Mouse (Mus musculus) embryonic facial prominence, embryonic 12.5 days (tissue): ENCODE measurements around the gene Aif1. TPM values are rescaled to one million over a fixed set of nuclear protein-coding genes. Genes with fewer than 3 reads are reported as not detected.

Source experiments
- ATAC-seq: fragments of 200-750 bp; cut with Nextera tagmentation; 2 replicates; pipeline ENCODE4 v1.8.0; 2017; ENCODE audit not compliant: insufficient number of reproducible peaks, insufficient read depth, low FRiP score, low TSS enrichment
- H3K27ac ChIP-seq: fragments of 300-500 bp; sonication (generic); 2 replicates; pipeline ENCODE4 v1.5.1; 2016; ENCODE audit warnings: mild to moderate bottlenecking
- H3K27me3 ChIP-seq: fragments of 300-500 bp; sonication (generic); 2 replicates; pipeline ENCODE4 v1.6.1; 2016; ENCODE audit warnings: mild to moderate bottlenecking, moderate library complexity
- H3K36me3 ChIP-seq: fragments of 300-500 bp; sonication (generic); 2 replicates; pipeline ENCODE4 v1.6.1; 2016; ENCODE audit warnings: mild to moderate bottlenecking
- H3K4me1 ChIP-seq: fragments of 300-500 bp; sonication (generic); 2 replicates; pipeline ENCODE4 v1.6.1; 2016
- H3K4me2 ChIP-seq: fragments of 300-500 bp; sonication (generic); replicated peaks from 2 replicates; pipeline ENCODE4 v1.6.1; 2016; ENCODE audit warnings: mild to moderate bottlenecking, moderate library complexity
- H3K4me3 ChIP-seq: fragments of 300-500 bp; sonication (generic); 2 replicates; pipeline ENCODE4 v1.5.1; 2016; ENCODE audit warnings: mild to moderate bottlenecking
- H3K9ac ChIP-seq: fragments of 300-500 bp; sonication (generic); 2 replicates; pipeline ENCODE4 v1.6.1; 2016; ENCODE audit warnings: mild to moderate bottlenecking, moderate library complexity
- H3K9me3 ChIP-seq: fragments of 300-500 bp; sonication (generic); 2 replicates; pipeline ENCODE4 v1.6.1; 2016; ENCODE audit warnings: mild to moderate bottlenecking, moderate library complexity
- WGBS: fragments of 180-500 bp; shearing (Covaris S2); methylation state at CpG from one replicate; pipeline ENCODE4 v1.1.7; 2016; 5-methylcytosine and 5-hydroxymethylcytosine counted together
- microRNA-seq: library from miRNA; unstranded; fragments of <30 nt; microRNA quantifications from one replicate; pipeline ENCODE4, GENCODE M21; 2017
- polyA plus RNA-seq: library from polyadenylated mRNA; unstranded; fragments of >200 nt; fragmentation: Nextera tagmentation; extraction: Ambion mirVana; gene quantifications from 2 replicates; pipeline ENCODE4 v1.2.1, GENCODE M21; 2016

Aif1 gene
- polyA plus RNA-seq, 1 experiment from 2014 or later: 7.0 TPM

- WGBS: under 1% methylated on average over 19 of the region's 19 CpGs
- Histone ChIP-seq H3K27me3 (no peaks in the 10 kb centered on the region), H3K4me2 (peak within 1 kb of the TSS; percentile 90), H3K4me1 (peaks cover 21% of the 10 kb centered on the region), H3K36me3 (peaks cover 34% of the 10 kb centered on the region), H3K9me3 (no peaks in the 10 kb centered on the region), H3K4me3 (peak within 1 kb of the TSS; percentile 95), H3K9ac (peak within 1 kb of the TSS; percentile 95), H3K27ac (peak within 1 kb of the TSS; percentile 92)
- ATAC-seq: peak; percentile 32
Observed at GRCm38 (mm10) chr17:35121871-35122303, 54.0 kb downstream of the Aif1 start, which contains the start of gene Csnk2b. TSS of gene Csnk2b (minus strand) at chr17:35122053.

GRCm38 (mm10) chr17:35121143-35121799 lies 54.6 kb downstream of the Aif1 start, which contains the start of gene Gpank1:
TSS of gene Gpank1 (plus strand) at chr17:35121455.
- H3K27ac ChIP-seq: peak within 1 kb of the TSS; percentile 92
- peaks cover 38% of the 10 kb centered on the region for H3K36me3 ChIP-seq
- peak; percentile 94 for ATAC-seq
- no peaks in the 10 kb centered on the region for H3K27me3 ChIP-seq
- peak within 1 kb of the TSS; percentile 95 for H3K4me3 ChIP-seq
- peaks cover 16% of the 10 kb centered on the region for H3K4me1 ChIP-seq
- H3K4me2 ChIP-seq: peak within 1 kb of the TSS; percentile 90
- no peaks in the 10 kb centered on the region for H3K9me3 ChIP-seq
- WGBS: under 1% methylated on average over 50 of the region's 50 CpGs
- peak within 1 kb of the TSS; percentile 95 for H3K9ac ChIP-seq

Small RNA genes within 50 kb of the gene (microRNA-seq; reads per million reads assigned to microRNA genes)
- gene Mir6973a: not detected
- gene Mir6974: not detected

Other genes starting within 250 kb of the Aif1 start
- gene Neu1, start 244.8 kb downstream of the Aif1 start, polyA plus RNA-seq: 19.2 and 20.8 TPM in 2 replicates
- gene Hspa1b, start 216.8 kb downstream of the Aif1 start, polyA plus RNA-seq: 0.33 and 0.36 TPM in 2 replicates
- not detected in 2 replicates for gene Gm20481, start 206.2 kb downstream of the Aif1 start, polyA plus RNA-seq
- 4.2 and 4.9 TPM in 2 replicates for gene Hspa1a, start 203.9 kb downstream of the Aif1 start, polyA plus RNA-seq
- 0.84 and 0.99 TPM in 2 replicates for gene Hspa1l, start 203.4 kb downstream of the Aif1 start, polyA plus RNA-seq
- gene Lsm2, start 194.2 kb downstream of the Aif1 start, polyA plus RNA-seq: 212 and 230 TPM in 2 replicates
- gene Vars, start 175.1 kb downstream of the Aif1 start, polyA plus RNA-seq: 150 and 160 TPM in 2 replicates
- 0.20 and 0.25 TPM in 2 replicates for gene Vwa7, start 159.5 kb downstream of the Aif1 start, polyA plus RNA-seq
- 8.7 and 9.5 TPM in 2 replicates for gene Sapcd1, start 148.1 kb downstream of the Aif1 start, polyA plus RNA-seq
- gene Msh5, start 129.3 kb downstream of the Aif1 start, polyA plus RNA-seq: 3.7 and 4.2 TPM in 2 replicates
- gene Clic1, start 126.1 kb downstream of the Aif1 start, polyA plus RNA-seq: 205 and 211 TPM in 2 replicates
- gene Ddah2, start 117.0 kb downstream of the Aif1 start, polyA plus RNA-seq: 471 and 492 TPM in 2 replicates
- not detected in 2 replicates for gene Ly6g6c, start 110.7 kb downstream of the Aif1 start, polyA plus RNA-seq
- 0.61 and 0.99 TPM in 2 replicates for gene Mpig6b, start 109.9 kb downstream of the Aif1 start, polyA plus RNA-seq
- gene Ly6g6e, start 99.2 kb downstream of the Aif1 start, polyA plus RNA-seq: 1.1 and 1.3 TPM in 2 replicates
- gene Ly6g6d, start 98.0 kb downstream of the Aif1 start, polyA plus RNA-seq: 0.68 TPM in 1 of 2 replicates, not detected in the other
- gene Ly6g6f, start 90.5 kb downstream of the Aif1 start, polyA plus RNA-seq: 0.27 and 0.65 TPM in 2 replicates
- gene Abhd16a, start 86.8 kb downstream of the Aif1 start, polyA plus RNA-seq: 83.3 and 86.7 TPM in 2 replicates
- gene Ly6g5c, start 67.8 kb downstream of the Aif1 start, polyA plus RNA-seq: not detected in 2 replicates
- gene Ly6g5b, start 60.6 kb downstream of the Aif1 start, polyA plus RNA-seq: 0.82 and 1.0 TPM in 2 replicates
- gene Gpank1, start 54.6 kb downstream of the Aif1 start, polyA plus RNA-seq: 22.4 and 25.5 TPM in 2 replicates
- gene Csnk2b, start 54.0 kb downstream of the Aif1 start, polyA plus RNA-seq: 254 and 259 TPM in 2 replicates
- 9.3 and 10.7 TPM in 2 replicates for gene D17H6S53E, start 49.7 kb downstream of the Aif1 start, polyA plus RNA-seq
- 0.46 and 0.49 TPM in 2 replicates for gene Apom, start 44.0 kb downstream of the Aif1 start, polyA plus RNA-seq
- 73.3 and 74.0 TPM in 2 replicates for gene Bag6, start 40.9 kb downstream of the Aif1 start, polyA plus RNA-seq
- 225 and 230 TPM in 2 replicates for gene Prrc2a, start 11.2 kb downstream of the Aif1 start, polyA plus RNA-seq
- gene Lst1, start 12.4 kb upstream of the Aif1 start, polyA plus RNA-seq: 5.9 and 7.7 TPM in 2 replicates
- gene Ltb, start 18.4 kb upstream of the Aif1 start, polyA plus RNA-seq: 0.95 and 0.98 TPM in 2 replicates
- gene Tnf, start 25.9 kb upstream of the Aif1 start, polyA plus RNA-seq: 0.15 and 0.25 TPM in 2 replicates
- gene Lta, start 29.3 kb upstream of the Aif1 start, polyA plus RNA-seq: 0.22 and 0.27 TPM in 2 replicates
- gene Gm16181, start 44.8 kb upstream of the Aif1 start, polyA plus RNA-seq: 1.0 TPM in 1 of 2 replicates, not detected in the other
- gene Atp6v1g2, start 57.6 kb upstream of the Aif1 start, polyA plus RNA-seq: 4.5 and 5.5 TPM in 2 replicates
- 13.0 and 13.3 TPM in 2 replicates for gene Nfkbil1, start 59.7 kb upstream of the Aif1 start, polyA plus RNA-seq
- gene Ddx39b, start 65.7 kb upstream of the Aif1 start, polyA plus RNA-seq: 572 and 587 TPM in 2 replicates
- 20.8 and 21.5 TPM in 2 replicates for gene H2-D1, start 86.7 kb upstream of the Aif1 start, polyA plus RNA-seq
- not detected in 2 replicates for gene H2-Q1, start 144.3 kb upstream of the Aif1 start, polyA plus RNA-seq
- 0.38 and 0.40 TPM in 2 replicates for gene H2-Q2, start 166.2 kb upstream of the Aif1 start, polyA plus RNA-seq
- 2.0 and 2.2 TPM in 2 replicates for gene H2-Q4, start 203.5 kb upstream of the Aif1 start, polyA plus RNA-seq
- gene H2-Q6, start 248.8 kb upstream of the Aif1 start, polyA plus RNA-seq: 0.33 and 0.98 TPM in 2 replicates